Mouse (Mus musculus) cerebellum, adult 9-10 months (tissue): ENCODE data around the gene Lmntd1.

Experiments
- DNase-seq: peaks from one replicate; pipeline ENCODE4 v3.0.0; 2022

Lmntd1 gene

GRCm38 (mm10) chr6:145482656-145483317 is 131.3 kb downstream of the Lmntd1 start:
- DNase-seq, result no peak

- DNase-seq, result no peak
Observed at GRCm38 (mm10) chr6:145481938-145482337, 132.2 kb downstream of the Lmntd1 start.

- no peak for DNase-seq
Observed at GRCm38 (mm10) chr6:145478821-145479271, 135.3 kb downstream of the Lmntd1 start.

- no peak for DNase-seq
Observed at GRCm38 (mm10) chr6:145477367-145477905, 136.7 kb downstream of the Lmntd1 start.

- DNase-seq, result no peak
Observed at GRCm38 (mm10) chr6:145471638-145472247, 142.4 kb downstream of the Lmntd1 start.

DNA sequence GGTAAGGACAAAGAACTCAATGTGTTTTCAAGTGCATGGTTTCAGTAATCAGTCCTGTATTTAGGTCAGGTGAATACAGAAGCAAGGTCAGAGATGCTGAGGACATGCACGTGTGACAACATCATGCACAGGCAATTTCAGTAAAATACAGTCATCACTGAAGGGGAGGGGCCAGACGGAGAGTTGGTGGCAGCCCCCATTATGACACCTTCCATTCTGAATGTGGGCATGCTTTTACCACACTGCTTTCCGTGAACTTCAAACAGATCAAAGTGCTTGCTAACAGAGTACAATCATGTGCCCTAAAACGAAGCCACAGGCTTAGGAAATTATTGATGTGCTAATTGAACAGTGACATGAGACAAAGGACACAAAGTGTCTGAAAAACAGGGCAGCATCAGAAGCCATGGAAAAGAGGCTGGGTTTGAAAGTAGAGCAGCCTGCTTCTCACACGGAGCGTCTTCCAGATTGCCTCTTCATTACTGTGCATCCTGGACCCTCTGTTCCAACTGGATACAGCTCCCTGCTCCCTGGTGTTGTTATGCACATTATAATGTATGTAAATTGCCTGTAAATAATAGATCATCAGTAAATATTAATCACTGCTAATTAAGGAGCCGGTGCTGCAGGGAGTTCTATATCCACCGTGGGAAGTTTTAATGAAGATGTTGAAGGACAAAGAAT is 144.7 kb downstream of the Lmntd1 start:
- no peak for DNase-seq

DNA sequence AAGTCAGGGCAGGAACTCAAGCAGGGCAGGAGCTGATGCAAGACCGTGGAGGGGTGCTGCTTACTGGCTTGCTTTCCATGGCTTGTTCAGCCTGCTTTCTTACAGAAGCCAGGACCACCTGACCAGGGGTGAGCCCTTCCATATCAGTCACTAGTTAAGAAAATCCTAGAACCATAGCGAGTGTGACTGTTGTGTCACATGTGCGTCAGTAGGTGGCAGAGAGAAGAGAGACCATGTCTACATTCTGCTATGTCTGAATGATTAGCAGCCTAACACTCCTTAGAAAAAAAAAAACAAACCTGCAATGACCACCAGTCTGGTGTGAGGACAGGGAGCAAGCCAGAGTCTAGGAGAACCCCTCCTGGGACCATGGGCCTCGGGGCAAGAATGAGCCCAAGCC is 150.1 kb downstream of the Lmntd1 start:
- no peak for DNase-seq

- no peak for DNase-seq
Observed at GRCm38 (mm10) chr6:145462677-145463245, 151.4 kb downstream of the Lmntd1 start.

DNA sequence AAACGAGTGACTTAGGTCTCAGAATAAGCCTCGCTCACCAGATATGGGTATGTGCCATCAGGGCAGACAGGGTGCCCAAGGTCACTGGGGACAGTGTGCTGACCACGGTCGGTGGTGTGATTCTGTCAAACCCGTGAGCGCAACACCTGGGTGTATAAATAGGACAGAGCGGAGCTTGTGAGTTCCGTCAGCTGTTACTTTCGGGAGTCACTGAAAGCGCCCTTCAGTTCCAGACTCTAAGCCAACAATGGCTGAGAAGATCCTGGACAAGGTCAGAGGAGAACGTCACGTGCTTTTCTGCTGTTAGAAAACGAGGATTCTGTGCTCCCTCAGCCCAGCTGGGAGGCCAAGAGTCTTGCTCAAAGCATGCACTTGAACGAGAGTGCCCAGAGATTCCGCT is 157.1 kb downstream of the Lmntd1 start:
- DNase-seq, result no peak

GRCm38 (mm10) chr6:145450628-145451403 is 163.3 kb downstream of the Lmntd1 start:
- DNase-seq, result no peak

- no peak for DNase-seq
Observed at GRCm38 (mm10) chr6:145448361-145448760, 165.8 kb downstream of the Lmntd1 start.

GRCm38 (mm10) chr6:145445811-145446500 is 168.2 kb downstream of the Lmntd1 start:
- DNase-seq, result no peak

GRCm38 (mm10) chr6:145445380-145445779 is 168.7 kb downstream of the Lmntd1 start:
- DNase-seq, result no peak

DNA sequence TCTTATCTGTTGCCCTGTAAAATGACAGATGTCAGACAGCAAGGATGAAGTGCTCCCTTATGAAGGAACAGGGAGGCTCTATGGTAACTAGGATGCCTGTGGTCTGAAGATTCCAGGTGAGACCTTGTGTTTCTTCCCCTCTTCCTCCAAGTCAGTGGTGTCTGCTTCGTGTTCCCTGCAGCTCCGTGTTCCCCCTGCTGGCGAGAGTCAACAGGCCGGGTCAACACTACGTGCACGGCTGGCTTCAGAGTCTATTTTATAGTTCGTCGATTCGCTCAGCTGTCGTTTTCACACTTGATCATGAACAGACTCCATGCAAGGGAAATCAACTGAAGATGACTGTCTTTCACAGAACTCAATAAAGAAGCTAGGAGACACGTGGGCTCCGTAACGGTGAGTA is 171.3 kb downstream of the Lmntd1 start:
- DNase-seq, result no peak

DNA sequence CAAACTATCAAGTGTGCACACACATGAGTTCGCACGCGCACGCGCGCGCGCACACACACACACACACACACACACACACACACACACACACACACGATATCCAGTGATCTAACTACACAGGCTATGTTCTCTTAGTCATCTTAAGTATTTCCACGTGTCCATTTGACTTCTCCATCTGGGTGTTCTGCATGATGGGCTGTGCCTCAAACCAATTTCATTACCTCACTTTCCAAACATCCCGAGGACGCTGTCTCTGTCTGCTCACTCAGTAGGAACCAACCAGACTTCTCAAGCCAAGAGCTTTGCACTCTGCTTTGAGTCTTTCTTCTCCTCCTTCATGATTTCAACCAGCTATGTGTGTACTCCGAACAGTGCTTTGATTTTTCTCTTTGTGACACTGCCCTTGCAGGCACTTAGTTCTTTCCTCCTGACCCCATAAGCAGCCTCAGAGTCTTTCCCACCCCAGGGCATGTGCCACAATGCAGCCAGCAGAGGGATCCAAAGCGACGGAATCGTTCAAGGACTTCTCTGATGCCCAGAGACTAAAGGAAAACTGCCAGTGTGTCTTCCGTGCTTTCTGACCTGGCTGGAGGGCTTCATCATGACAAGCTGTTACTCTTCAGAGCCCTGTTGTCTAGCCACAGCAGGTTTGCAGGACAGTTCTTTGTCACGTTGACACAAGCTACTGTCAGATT is 172.6 kb downstream of the Lmntd1 start:
- peak; percentile 35 for DNase-seq

- DNase-seq, result no peak
Observed at GRCm38 (mm10) chr6:145438851-145439250, 175.3 kb downstream of the Lmntd1 start.

DNA sequence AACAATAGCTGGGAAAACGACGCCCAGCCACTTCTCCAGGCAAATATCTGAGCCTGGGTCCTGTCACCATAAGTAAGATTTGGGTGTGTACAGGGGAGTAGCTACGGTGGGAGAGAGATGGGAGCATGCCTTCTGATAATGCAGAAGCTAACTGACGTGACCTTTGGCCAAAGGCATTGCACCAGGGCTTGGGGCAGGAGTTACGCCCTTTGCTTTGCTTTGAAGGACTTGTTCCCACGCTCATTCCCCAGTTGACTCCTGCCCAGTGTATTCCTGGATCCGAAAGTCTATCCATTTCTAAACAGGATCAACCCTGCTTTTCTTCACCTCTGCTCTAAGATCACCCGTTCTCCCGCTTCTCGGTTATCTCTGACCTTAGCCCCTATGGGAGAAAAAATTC is 178.4 kb downstream of the Lmntd1 start:
- DNase-seq, result no peak

DNA sequence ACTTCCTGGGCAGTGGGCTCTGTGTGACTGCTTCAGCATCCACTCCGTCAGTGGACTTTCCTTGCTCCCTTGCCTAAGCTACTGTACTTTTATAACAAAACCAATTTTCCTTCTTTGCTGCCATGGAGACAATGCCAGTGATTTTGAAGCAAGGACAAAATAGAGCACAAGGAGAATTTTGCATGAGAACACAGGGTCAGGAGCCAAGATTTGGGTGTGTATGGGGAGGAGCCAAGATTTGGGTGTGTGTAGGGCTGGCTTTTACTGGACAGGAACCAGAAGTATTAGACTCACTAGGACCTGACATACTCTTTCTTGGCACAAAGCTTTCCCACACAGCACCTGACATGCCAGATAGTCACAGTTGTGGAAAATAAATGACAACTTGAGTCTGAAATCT is 179.0 kb downstream of the Lmntd1 start:
- no peak for DNase-seq

DNA sequence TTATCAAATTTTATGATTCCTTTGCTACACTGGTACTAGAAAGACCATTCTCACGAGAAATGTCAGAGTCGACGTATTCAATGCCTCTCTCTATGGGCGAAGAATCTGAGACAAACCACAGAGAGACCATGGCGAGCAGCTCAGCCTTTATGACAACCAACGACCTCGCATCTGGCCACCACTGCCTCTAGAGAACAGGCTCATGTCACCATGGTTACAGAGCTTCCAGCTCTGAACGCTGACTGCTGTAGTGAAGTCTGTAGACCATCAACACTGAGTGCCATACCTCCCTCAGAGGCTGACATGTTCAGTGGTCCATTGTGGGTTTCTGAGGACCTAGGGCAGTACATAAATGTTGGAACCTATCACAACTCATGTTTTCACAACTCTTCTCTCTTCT is 180.2 kb downstream of the Lmntd1 start:
- no peak for DNase-seq

DNA sequence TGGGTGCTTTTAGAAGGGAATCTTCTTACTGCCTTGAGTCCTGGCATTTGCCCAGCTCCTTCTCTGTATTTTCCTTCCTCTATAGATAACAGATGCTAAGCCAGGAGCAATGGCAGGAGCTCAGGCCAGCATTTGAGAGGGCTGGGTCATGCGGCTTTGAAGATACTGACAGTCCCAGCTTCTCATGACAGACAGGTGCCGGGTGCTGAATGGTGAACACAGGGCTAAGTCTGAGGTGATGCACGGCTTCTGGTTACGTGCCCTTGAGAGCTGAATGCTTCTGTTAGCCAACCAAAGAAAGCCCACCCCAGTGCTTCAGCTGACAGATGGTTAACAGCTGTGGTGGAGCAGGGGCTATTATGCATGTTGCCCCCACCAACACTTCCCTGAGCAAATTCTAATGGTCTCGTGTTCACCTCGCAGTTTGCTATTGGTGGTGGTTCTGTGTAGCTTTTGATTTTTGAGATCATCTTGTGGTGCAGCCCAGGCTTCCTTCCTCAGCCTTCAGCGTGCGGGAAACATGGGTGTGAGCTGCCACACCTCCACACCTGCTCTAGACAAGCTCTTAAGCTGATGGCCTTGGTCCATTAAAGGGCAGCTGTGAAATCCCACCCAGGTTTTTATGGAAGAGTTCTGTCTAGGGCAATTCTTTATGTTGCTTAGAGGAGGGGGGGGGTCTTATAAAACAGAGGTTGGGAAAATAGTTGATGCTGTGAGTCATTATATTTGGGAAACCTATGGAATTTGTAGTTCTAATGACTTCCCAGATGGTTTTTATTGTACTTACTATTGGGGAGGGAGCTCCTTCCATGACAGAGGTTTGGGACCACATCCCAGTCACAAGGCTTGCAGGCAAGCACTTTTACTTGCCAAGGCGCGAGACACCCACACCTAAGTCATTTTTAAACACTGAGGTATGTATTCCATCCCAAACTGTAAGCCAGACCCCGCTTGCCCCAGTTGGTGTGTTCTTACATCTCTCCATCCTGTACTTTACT is 181.1 kb downstream of the Lmntd1 start:
- no peak for DNase-seq
